Mouse (Mus musculus): ENCODE data around the gene Tagln2. TPM values are rescaled to one million over a fixed set of nuclear protein-coding genes. Genes with fewer than 3 reads are reported as not detected.

The Tagln2 gene
- polyA plus RNA-seq, 1 experiment from 2014 or later = 43.5 TPM

DNA sequence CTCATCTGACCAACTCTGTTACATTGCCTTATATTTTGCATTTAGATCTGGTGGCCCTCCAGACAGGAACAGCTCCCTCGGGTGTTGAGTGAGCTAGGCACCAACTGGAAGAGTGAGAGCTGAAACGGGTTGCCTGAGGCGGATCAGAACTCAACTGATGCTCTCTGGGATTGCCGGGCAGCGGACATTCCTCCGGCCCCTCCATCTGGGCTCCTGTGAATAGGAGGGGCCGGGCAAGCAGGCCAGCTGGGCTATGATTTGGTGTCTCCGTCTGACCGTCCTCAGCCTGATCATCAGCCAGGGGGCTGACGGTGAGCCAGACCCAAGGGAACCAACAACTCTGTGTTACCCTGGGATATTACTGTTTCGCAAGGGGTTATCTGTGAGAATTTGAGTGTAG lies 15.6 kb upstream of the Tagln2 start:
- peak overlapping the region; percentile 86 for H3K4me2 ChIP-seq (ENCODE audit: low read length)
- H3K36me3 ChIP-seq (ENCODE audit: control insufficient read depth, insufficient read depth, low read length) = peaks cover 9% of the 10 kb centered on the region
- peak overlapping the region; percentile 72 for H3K4me3 ChIP-seq (replicated peaks; ENCODE audit: low read depth, low read length)
- no peaks in the 10 kb centered on the region for H3K9me3 ChIP-seq (ENCODE audit: control insufficient read depth, low read length)
- peaks cover 62% of the 10 kb centered on the region for H3K4me1 ChIP-seq (ENCODE audit: control insufficient read depth, insufficient read depth, low read length)
- H3K27ac ChIP-seq (replicated peaks; ENCODE audit: low read depth, low read length) = no peak overlapping the region
- peak overlapping the region; percentile 81 for H3K9ac ChIP-seq (replicated peaks; ENCODE audit: low read length)
- no peaks in the 10 kb centered on the region for H3K27me3 ChIP-seq (ENCODE audit: control insufficient read depth, insufficient read depth, low read length)
- ATAC-seq (ENCODE audit: low FRiP score, low TSS enrichment) (no peak), DNase-seq (peak; percentile 38)
- 14% methylated on average over 11 of the region's 11 CpGs for WGBS

DNA sequence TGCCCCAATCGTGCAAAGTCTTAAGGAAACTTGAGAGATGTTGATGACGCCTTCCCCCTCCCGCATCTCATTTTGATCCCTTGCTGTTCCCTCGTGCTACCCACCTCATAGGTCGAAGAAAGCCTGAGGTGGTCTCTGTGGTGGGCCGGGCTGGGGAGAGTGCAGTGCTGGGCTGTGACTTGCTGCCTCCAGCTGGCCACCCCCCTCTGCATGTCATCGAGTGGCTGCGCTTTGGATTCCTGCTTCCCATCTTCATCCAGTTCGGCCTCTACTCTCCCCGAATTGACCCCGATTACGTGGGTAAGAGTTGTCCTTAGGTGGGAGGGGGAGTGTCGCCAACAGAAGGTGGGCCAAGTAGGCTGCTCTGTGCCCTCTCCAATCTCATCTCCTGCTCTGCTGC lies 15.2 kb upstream of the Tagln2 start:
- Histone ChIP-seq H3K27ac (replicated peaks; ENCODE audit: low read depth, low read length) (no peak overlapping the region), H3K4me2 (ENCODE audit: low read length) (peak overlapping the region; percentile 86), H3K4me1 (ENCODE audit: control insufficient read depth, insufficient read depth, low read length) (peaks cover 62% of the 10 kb centered on the region), H3K27me3 (ENCODE audit: control insufficient read depth, insufficient read depth, low read length) (no peaks in the 10 kb centered on the region), H3K9me3 (ENCODE audit: control insufficient read depth, low read length) (no peaks in the 10 kb centered on the region), H3K9ac (replicated peaks; ENCODE audit: low read length) (peak overlapping the region; percentile 81), H3K4me3 (replicated peaks; ENCODE audit: low read depth, low read length) (peak overlapping the region; percentile 72), H3K36me3 (ENCODE audit: control insufficient read depth, insufficient read depth, low read length) (peaks cover 13% of the 10 kb centered on the region)
- no peak for DNase-seq
- no peak for ATAC-seq (ENCODE audit: low FRiP score, low TSS enrichment)
- 31% methylated on average over 13 of the region's 13 CpGs for WGBS

DNA sequence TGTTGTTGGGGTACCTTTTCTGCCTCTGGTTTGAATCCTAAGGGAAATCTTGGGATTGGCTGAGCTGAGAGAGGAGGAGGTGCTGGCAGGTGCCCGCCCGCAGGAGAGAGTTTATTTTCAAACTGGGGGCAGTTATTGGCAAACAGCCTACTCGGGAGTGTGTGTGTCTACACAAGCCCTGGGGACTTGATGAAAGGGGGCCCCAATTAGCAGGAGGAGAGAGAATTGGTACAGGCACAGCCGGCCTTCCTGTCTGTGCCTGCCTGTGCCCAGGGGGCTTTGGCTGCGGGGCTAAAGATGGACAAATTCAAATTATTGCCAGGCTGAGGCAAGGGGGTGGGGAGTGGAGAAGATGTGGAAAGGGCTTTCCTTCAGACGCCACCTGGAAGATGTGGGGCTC lies 14.0 kb upstream of the Tagln2 start:
- H3K4me1 ChIP-seq (ENCODE audit: control insufficient read depth, insufficient read depth, low read length) = peaks cover 66% of the 10 kb centered on the region
- H3K27ac ChIP-seq (replicated peaks; ENCODE audit: low read depth, low read length) = peak overlapping the region; percentile 60
- H3K4me3 ChIP-seq (replicated peaks; ENCODE audit: low read depth, low read length) = peak overlapping the region; percentile 72
- H3K4me2 ChIP-seq (ENCODE audit: low read length) = peak overlapping the region; percentile 86
- peaks cover 16% of the 10 kb centered on the region for H3K36me3 ChIP-seq (ENCODE audit: control insufficient read depth, insufficient read depth, low read length)
- 7% methylated on average over 6 of the region's 6 CpGs for WGBS
- peak overlapping the region; percentile 48; the same call in 1 of the 2 replicates for H3K9ac ChIP-seq (replicated peaks; ENCODE audit: low read length)
- DNase-seq (peak; percentile 48), ATAC-seq (ENCODE audit: low FRiP score, low TSS enrichment) (no peak)
- H3K9me3 ChIP-seq (ENCODE audit: control insufficient read depth, low read length) = no peaks in the 10 kb centered on the region
- no peaks in the 10 kb centered on the region for H3K27me3 ChIP-seq (ENCODE audit: control insufficient read depth, insufficient read depth, low read length)

DNA sequence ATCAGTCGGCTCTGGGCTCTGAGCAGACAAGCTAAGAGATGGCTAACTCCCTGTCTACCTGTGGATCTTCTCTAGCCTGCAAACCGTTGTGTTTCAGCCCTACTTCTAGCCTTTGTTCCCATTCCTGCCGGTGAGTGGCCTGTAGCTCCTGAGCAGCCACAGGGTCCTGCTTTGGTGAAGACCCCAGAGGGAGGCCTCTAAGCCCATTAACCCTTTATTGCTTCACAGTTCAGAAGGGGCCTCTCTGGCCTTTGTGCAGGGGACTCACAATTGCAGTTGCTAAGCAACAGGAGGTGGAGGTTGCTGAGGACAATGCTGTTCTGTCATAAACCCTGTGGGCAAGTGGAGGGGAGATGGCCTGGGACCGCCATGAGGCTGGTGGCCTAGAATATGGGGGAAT lies 13.6 kb upstream of the Tagln2 start:
- DNase-seq (peak; percentile 57), ATAC-seq (ENCODE audit: low FRiP score, low TSS enrichment) (peak; percentile 9; the same call in 1 of the 2 replicates)
- Histone ChIP-seq H3K4me1 (ENCODE audit: control insufficient read depth, insufficient read depth, low read length) (peaks cover 65% of the 10 kb centered on the region), H3K4me3 (replicated peaks; ENCODE audit: low read depth, low read length) (peak overlapping the region; percentile 72), H3K36me3 (ENCODE audit: control insufficient read depth, insufficient read depth, low read length) (peaks cover 17% of the 10 kb centered on the region), H3K9ac (replicated peaks; ENCODE audit: low read length) (peak overlapping the region; percentile 48), H3K27me3 (ENCODE audit: control insufficient read depth, insufficient read depth, low read length) (no peaks in the 10 kb centered on the region), H3K27ac (replicated peaks; ENCODE audit: low read depth, low read length) (peak overlapping the region; percentile 60), H3K9me3 (ENCODE audit: control insufficient read depth, low read length) (no peaks in the 10 kb centered on the region), H3K4me2 (ENCODE audit: low read length) (peak overlapping the region; percentile 86)
- 2% methylated on average over 4 of the region's 4 CpGs for WGBS

DNA sequence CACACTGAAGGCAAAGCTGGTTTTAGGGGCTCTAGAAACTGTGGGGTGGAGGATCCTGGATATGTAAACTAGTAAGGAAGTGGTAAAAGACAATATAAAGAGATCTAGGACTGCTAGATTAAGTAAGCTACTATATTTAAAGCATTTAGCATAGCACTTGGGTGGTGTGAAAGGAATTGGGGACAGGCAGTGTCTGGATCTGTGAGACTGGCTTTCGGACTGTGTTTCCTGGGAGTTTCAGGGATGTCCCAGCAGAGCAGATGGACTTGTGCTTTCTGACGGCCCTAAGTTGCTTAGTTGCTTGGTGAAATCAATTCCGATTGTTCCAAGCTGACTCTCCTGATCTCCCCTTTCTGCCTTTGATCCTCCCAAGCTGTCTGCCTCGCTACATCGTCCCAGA lies 13.2 kb upstream of the Tagln2 start:
- 9% methylated on average over 5 of the region's 5 CpGs for WGBS
- Histone ChIP-seq H3K4me1 (ENCODE audit: control insufficient read depth, insufficient read depth, low read length) (peaks cover 63% of the 10 kb centered on the region), H3K27me3 (ENCODE audit: control insufficient read depth, insufficient read depth, low read length) (no peaks in the 10 kb centered on the region), H3K36me3 (ENCODE audit: control insufficient read depth, insufficient read depth, low read length) (peaks cover 21% of the 10 kb centered on the region), H3K4me2 (ENCODE audit: low read length) (peak overlapping the region; percentile 86), H3K9ac (replicated peaks; ENCODE audit: low read length) (peak overlapping the region; percentile 48), H3K27ac (replicated peaks; ENCODE audit: low read depth, low read length) (peak overlapping the region; percentile 60; the same call in 1 of the 2 replicates), H3K4me3 (replicated peaks; ENCODE audit: low read depth, low read length) (peak overlapping the region; percentile 72), H3K9me3 (ENCODE audit: control insufficient read depth, low read length) (no peaks in the 10 kb centered on the region)
- ATAC-seq (ENCODE audit: low FRiP score, low TSS enrichment) (no peak), DNase-seq (peak; percentile 13)

DNA sequence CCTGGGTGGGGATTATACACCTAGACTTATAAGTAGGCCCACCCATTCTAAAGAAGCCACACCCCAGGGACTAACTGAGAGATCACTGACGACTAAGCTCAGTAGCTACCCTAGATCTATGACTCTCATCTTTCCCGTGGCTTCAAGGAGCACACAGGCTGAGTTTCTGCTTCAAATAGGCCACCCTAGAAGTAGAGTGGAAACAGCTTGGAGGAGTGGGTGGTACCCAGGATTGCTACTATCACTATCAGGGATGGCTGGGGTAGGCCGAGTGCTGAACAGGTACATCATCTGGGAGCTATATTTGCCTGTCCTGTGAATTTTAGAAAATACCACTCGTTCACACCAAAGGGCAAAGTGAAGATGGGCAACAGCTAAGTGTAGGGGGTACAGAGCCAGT lies 12.0 kb upstream of the Tagln2 start:
- 81% methylated on average over 4 of the region's 4 CpGs for WGBS
- Histone ChIP-seq H3K36me3 (ENCODE audit: control insufficient read depth, insufficient read depth, low read length) (peaks cover 33% of the 10 kb centered on the region), H3K27ac (replicated peaks; ENCODE audit: low read depth, low read length) (no peak overlapping the region), H3K4me1 (ENCODE audit: control insufficient read depth, insufficient read depth, low read length) (peaks cover 61% of the 10 kb centered on the region), H3K4me3 (replicated peaks; ENCODE audit: low read depth, low read length) (no peak overlapping the region), H3K4me2 (ENCODE audit: low read length) (no peak overlapping the region), H3K27me3 (ENCODE audit: control insufficient read depth, insufficient read depth, low read length) (no peaks in the 10 kb centered on the region), H3K9ac (replicated peaks; ENCODE audit: low read length) (no peak overlapping the region), H3K9me3 (ENCODE audit: control insufficient read depth, low read length) (no peaks in the 10 kb centered on the region)
- ATAC-seq (ENCODE audit: low FRiP score, low TSS enrichment) (no peak), DNase-seq (no peak)

DNA sequence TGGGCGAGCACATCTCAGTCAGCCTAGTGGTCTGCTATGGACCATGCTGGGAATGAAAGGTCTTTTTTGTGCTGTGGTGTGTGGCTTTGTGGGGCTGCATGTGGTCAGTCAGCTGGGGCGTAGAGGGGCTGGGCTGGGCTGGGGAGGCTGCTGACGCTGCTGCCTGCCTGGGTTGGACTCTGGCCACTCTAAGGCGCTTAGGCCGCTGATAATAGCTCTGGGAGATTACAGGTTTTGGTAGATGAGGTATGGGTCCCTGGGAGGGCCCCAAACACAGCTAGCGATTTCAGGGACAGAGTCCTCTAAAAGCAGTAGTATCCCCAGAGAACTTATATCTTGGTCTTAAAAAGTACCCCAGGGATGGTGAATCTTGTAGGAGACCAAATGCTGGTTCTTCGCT lies 11.0 kb upstream of the Tagln2 start:
- Histone ChIP-seq H3K4me2 (ENCODE audit: low read length) (no peak overlapping the region), H3K4me3 (replicated peaks; ENCODE audit: low read depth, low read length) (no peak overlapping the region), H3K9me3 (ENCODE audit: control insufficient read depth, low read length) (no peaks in the 10 kb centered on the region), H3K27ac (replicated peaks; ENCODE audit: low read depth, low read length) (no peak overlapping the region), H3K27me3 (ENCODE audit: control insufficient read depth, insufficient read depth, low read length) (no peaks in the 10 kb centered on the region), H3K9ac (replicated peaks; ENCODE audit: low read length) (no peak overlapping the region), H3K36me3 (ENCODE audit: control insufficient read depth, insufficient read depth, low read length) (peaks cover 43% of the 10 kb centered on the region), H3K4me1 (ENCODE audit: control insufficient read depth, insufficient read depth, low read length) (peaks cover 51% of the 10 kb centered on the region)
- ATAC-seq (ENCODE audit: low FRiP score, low TSS enrichment) = no peak
- DNase-seq = no peak
- 84% methylated on average over 7 of the region's 7 CpGs for WGBS

DNA sequence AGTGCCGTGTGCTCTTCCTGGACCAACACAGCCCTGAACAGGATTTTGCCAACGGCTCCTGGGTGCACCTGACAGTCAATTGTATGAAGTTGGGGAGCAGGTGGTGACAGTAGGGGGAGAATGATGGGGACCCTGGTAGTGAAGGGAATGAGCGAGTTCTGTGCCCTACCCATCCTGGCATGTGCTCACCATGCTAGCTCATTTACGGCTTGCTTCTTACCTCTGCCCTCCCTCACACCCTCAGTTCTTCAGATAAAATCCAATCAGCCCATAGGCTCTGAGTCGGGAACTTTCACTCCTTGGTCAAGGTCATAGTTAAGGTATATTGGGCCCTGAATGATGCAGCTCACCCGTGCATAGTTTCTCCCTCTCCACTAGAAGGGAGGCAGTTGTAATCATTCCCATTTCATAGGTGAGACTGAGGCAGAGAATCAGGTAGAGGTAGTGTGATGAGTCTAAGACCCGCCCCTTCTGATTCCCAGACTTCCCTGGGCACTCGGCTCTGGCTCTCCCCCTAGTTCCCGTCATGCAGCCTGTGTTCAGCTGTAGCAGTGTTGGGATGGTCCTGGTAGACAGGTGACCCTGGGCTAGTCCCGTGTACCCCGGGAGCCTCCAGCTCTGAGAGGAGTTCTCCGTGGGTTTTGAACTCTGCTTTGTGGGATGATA lies 10.1 kb upstream of the Tagln2 start:
- WGBS = 57% methylated on average over 12 of the region's 12 CpGs
- H3K36me3 ChIP-seq (ENCODE audit: control insufficient read depth, insufficient read depth, low read length) = peaks cover 52% of the 10 kb centered on the region
- no peaks in the 10 kb centered on the region for H3K9me3 ChIP-seq (ENCODE audit: control insufficient read depth, low read length)
- ATAC-seq (ENCODE audit: low FRiP score, low TSS enrichment) = no peak; the same call in 1 of the 2 replicates
- no peak for DNase-seq
- H3K4me3 ChIP-seq (replicated peaks; ENCODE audit: low read depth, low read length) = no peak overlapping the region
- no peak overlapping the region for H3K27ac ChIP-seq (replicated peaks; ENCODE audit: low read depth, low read length)
- H3K4me2 ChIP-seq (ENCODE audit: low read length) = peak overlapping the region; percentile 42
- peaks cover 42% of the 10 kb centered on the region for H3K4me1 ChIP-seq (ENCODE audit: control insufficient read depth, insufficient read depth, low read length)
- H3K27me3 ChIP-seq (ENCODE audit: control insufficient read depth, insufficient read depth, low read length) = no peaks in the 10 kb centered on the region
- H3K9ac ChIP-seq (replicated peaks; ENCODE audit: low read length) = no peak overlapping the region

DNA sequence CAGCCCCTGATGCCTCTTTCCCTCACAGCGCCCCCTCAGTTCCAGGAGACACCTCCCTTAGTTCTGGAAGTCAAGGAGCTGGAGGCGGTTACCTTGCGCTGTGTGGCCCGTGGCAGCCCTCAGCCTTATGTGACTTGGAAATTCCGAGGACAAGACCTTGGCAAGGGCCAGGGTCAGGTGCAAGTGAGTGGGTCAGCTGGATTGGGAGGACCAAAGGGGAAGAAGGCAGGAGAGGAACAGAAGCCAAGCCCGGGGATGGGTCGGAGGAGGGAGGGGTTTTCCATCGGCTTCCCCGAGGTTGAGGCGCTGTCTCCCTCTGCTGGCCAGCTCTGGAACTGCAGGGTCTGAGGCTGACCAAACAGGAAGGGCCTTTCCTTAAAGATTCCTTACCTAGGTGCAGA lies 9.6 kb upstream of the Tagln2 start:
- 12% methylated on average over 10 of the region's 10 CpGs for WGBS
- H3K27ac ChIP-seq (replicated peaks; ENCODE audit: low read depth, low read length) = no peak overlapping the region

More for the DNA sequence above, 9.6 kb upstream of the Tagln2 start:
- Histone ChIP-seq H3K27me3 (ENCODE audit: control insufficient read depth, insufficient read depth, low read length) (no peaks in the 10 kb centered on the region), H3K4me2 (ENCODE audit: low read length) (peak overlapping the region; percentile 42), H3K9me3 (ENCODE audit: control insufficient read depth, low read length) (no peaks in the 10 kb centered on the region), H3K9ac (replicated peaks; ENCODE audit: low read length) (no peak overlapping the region; the same call in 1 of the 2 replicates), H3K4me3 (replicated peaks; ENCODE audit: low read depth, low read length) (no peak overlapping the region), H3K36me3 (ENCODE audit: control insufficient read depth, insufficient read depth, low read length) (peaks cover 57% of the 10 kb centered on the region), H3K4me1 (ENCODE audit: control insufficient read depth, insufficient read depth, low read length) (peaks cover 37% of the 10 kb centered on the region)
- ATAC-seq (ENCODE audit: low FRiP score, low TSS enrichment) = peak; percentile 47
- DNase-seq = peak; percentile 90

Measured in midbrain, embryonic 14.5 days (tissue).